Mouse (Mus musculus) spleen, adult 2 months (tissue): ENCODE results near the gene Jup.

Experiments
- CTCF ChIP-seq: fragments of 200-500 bp; IDR thresholded peaks from 2 replicates; pipeline ENCODE4 v1.5.1; 2011; ENCODE audit warnings: mild to moderate bottlenecking, inconsistent platforms; ENCODE audit not compliant: insufficient read depth, insufficient read length, insufficient replicate concordance; ENCODE audit errors: extremely low read depth
- POLR2A ChIP-seq: fragments of 200-500 bp; IDR thresholded peaks from 2 replicates; pipeline ENCODE4 v1.6.1; 2011; ENCODE audit warnings: low read depth, low read length, inconsistent platforms

GRCm38 (mm10) chr11:100371981-100372558, 25.5 kb downstream of the Jup start:
- no peak for TF ChIP-seq POLR2A
- no peak for TF ChIP-seq CTCF
